Mouse (Mus musculus): Measurements from ENCODE around the gene St6galnac3.

- TF ChIP-seq CTCF (IDR thresholded peaks at IDR 0.05; ENCODE audit: low read depth, low read length) (no peak), POLR2A (IDR thresholded peaks at IDR 0.05; ENCODE audit: borderline replicate concordance, low read depth, low read length) (no peak)
Observed at GRCm38 (mm10) chr3:153670953-153671674, 53.9 kb downstream of the St6galnac3 start.
